Mouse (Mus musculus) c-Kit-positive CD71-negative TER-119-negative erythroid progenitor cells, embryonic 14.5 days (primary cell): Measurements from ENCODE around the gene Palld.
A peak's percentile ranks its signal among the peaks of the same experiment; 100 is the strongest.

Experiments
- DNase-seq: peaks from one replicate; pipeline ENCODE4 v3.0.0-alpha.2; 2013; ENCODE audit warnings: low read depth

Palld gene

GRCm38 (mm10) chr8:61502277-61502676 lies 400.2 kb downstream of the Palld start:
- no peak for DNase-seq

GRCm38 (mm10) chr8:61500914-61501313 lies 401.6 kb downstream of the Palld start:
- DNase-seq: no peak

- DNase-seq: no peak
Measured at GRCm38 (mm10) chr8:61499035-61499434, 403.5 kb downstream of the Palld start.

- DNase-seq: no peak
Measured at GRCm38 (mm10) chr8:61497110-61497509, 405.4 kb downstream of the Palld start.

- DNase-seq: no peak
Measured at GRCm38 (mm10) chr8:61488631-61489030, 413.9 kb downstream of the Palld start.

- peak; percentile 91 for DNase-seq
Measured at GRCm38 (mm10) chr8:61487597-61488156, 414.8 kb downstream of the Palld start, which contains the start of gene Cbr4. Gene Cbr4, plus strand, starts transcription at chr8:61487734.

DNA sequence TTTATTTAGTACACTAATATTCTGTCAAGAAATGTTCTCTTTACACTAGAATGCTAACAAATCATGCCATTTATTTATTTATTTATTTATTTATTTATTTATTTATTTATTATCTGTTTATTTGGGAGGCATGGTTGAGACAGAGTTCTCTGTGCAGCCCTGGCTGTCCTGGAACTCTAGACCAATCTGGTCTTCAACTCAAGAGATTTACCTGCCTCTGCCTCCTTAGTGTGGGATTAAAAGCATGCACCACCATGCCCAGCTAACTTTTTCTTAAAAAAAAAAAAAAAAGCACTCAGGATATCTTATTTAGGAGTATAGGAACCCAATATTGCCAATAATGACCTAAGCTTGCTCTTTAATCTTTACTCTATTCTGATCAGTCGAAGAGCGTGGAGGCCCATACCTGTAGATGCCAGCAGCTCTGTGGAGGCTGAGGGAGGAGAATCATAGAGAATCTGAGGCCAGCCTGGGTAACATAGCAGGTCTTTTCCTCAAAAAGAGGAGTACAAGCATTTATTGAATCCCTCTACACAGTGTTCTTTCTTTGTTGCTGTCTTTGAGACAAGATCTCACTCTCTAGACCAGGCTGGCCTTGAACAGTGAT lies 415.5 kb downstream of the Palld start:
- no peak for DNase-seq

DNA sequence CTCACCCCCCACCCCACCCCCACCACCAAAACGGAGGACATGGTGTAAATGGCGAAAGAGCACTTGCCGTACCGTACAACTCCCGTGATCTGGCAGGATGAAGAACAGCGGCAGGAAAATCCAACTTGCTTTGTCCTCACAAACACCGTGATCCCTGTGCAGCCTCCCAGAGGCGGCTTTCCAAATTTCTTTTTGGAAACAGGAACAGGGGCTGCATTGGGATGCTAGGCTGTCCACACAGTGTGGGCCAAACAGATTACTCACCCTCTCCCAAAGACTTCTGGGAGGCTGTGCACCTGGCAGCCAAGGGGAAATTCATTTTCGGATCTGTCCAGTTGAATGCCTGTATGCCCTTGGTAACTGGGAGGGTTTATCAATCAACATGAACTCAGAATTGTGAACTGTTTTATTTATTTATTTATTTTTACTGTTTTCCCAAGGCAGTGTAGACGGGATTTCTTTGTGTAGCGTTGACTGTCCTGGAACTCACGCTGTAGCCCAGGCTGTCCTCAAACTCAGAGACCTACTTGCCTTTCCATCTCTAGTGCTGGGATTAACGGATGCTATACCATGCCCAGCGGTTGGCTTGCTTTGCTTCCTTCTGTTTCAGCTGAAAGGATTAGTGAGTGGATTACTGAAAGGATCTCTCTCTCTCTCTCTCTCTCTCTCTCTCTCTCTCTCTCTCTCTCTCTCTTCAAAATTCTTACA lies 422.1 kb downstream of the Palld start:
- DNase-seq: no peak

DNA sequence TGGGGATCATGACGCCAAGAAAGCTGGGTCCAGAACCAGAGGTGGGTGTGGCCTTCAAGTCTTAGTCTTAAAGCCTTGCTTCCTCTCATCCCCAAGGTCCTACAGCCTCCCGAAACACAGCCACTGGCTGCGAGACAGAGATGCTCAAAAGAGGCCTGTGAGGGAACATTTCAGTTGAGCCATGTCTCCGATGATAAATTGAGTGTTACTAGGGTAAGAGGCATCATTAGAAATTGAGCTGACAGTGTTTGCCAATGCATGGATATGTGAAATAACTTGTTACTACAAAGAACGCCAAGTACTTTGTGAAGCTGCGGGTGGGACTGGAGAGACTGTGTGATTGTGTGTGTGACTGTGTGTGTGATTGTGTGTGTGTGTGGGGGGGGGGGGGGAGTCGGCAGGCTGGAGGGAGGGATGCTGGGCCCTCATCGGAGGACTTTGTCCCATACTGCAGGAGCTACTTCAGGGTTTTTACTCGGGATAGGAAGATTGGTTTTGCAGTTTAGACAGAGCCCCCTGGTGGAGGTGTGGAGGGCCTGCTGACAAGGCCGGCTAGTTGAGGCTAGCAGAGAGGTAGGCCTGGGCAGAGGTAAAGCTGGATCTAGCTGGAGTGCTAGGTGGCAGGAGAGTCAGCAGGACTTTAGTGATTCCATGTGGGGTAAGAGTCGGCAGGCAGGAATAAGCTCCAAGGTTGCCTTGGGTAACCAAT lies 422.8 kb downstream of the Palld start:
- no peak for DNase-seq

DNA sequence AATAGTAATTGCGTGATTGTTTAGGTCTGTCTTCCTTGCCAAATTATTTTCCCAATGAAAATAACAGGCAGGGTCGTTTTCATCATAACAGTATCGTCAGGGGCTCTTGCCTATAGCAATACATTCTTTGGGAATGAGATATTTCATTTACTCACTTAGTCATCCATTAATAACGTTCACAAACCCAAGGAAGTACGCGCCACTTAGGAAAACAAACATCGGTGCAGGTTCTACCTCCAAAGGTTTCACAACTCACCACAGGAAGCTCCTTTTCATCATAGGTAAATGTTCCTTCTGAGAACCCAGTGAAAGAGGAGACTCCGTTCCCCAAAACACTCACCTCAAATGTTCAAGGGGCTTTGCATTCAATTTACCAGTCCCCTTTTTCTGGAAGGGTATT lies 423.7 kb downstream of the Palld start:
- DNase-seq: no peak

GRCm38 (mm10) chr8:61478150-61478549 lies 424.3 kb downstream of the Palld start:
- no peak for DNase-seq

DNA sequence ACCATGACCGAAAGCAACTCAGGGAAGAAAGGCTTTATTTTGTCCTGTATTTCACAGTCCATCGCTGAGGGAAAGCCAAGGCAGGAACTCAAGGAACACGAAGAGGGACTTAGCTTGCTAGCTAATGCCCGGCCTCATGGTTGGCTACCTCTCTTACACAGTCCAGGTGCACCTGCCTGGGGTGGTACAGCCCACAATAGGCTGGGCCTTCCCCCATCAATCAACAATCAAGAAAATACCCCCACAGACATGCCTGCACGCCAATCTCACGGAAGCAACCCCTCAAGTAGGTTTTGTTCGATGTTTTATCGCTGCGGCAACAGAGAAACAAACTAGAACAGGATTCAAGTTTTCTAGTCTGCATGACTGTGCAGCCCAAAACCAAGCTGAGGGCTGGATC lies 426.3 kb downstream of the Palld start:
- DNase-seq: no peak

DNA sequence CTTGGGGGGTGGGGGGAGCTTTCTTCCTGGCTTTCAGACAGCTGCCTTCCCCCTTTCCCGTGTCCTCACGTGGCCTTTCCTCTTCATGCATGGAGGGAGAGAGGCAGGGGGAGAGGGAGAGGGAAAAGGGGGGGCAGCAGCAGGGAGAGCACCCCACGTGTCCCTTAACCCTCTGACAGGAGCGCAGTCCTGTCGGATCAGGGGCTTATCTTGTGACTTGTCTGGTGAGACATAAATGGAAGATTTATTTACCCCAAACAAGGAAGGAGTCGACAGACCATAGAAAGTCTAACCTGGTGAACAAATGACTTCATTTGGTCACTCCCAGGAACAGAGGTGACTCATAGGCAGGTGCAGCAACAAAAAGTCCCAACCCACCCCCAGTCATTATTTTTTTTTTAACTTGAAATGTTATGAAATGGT lies 427.2 kb downstream of the Palld start:
- DNase-seq: no peak

- DNase-seq: no peak
Measured at GRCm38 (mm10) chr8:61470213-61470612, 432.3 kb downstream of the Palld start.

DNA sequence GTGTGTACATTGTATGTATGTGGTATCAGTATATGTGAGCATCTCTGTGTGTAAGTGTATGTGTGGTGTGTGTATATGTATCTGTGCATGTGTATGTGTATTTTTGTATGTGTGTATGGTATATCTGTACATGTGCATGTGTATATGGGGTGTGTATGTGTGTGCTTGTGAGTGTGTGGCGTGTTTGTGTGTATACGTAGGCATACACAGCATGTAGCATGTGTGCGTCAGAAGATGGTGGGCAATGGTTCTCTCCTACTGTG lies 435.0 kb downstream of the Palld start:
- DNase-seq: no peak

DNA sequence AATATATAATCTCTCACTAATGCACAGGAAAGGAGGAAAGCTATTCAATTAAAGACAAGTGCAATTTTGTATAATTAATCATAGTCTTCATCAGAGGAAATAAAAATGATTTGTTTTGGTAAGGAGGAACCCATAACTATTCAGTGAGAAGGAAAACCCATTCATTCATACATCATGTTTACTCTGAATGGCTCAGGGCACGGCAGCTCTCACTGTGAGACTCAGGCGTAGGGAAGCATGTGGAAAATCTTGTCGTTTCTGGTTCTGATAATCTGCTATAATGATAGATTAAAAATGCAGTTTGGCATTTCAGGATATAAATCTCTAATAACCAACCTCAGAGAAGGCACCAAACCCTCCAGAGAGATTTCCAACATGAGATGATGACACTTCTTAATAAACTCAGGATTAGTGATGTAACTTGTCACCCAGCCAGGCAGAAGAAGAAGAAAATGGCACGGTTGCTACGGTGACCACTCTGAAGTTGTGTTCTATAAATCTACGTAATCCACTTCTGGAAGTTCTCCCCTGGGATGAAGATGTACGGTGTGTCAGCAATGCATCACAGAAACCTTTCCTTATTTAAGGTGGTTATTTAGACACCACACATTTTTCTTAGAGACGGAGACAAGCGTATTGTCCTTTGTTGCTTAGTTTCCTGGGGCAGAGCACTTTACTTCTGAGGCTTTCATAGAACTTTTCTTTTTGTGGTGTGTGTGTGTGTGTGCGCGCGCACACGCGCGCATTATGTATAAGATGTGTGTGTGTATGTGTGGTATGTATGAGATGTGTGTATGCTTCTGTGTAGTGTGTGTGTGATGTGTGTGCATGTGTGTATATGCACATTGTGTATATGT lies 435.6 kb downstream of the Palld start:
- no peak for DNase-seq

GRCm38 (mm10) chr8:61464393-61464792 lies 438.1 kb downstream of the Palld start:
- DNase-seq: no peak

GRCm38 (mm10) chr8:61462221-61462620 lies 440.3 kb downstream of the Palld start:
- DNase-seq: no peak
